Mouse (Mus musculus): Measurements from ENCODE around the gene Cym. TPM values are rescaled to one million over a fixed set of nuclear protein-coding genes. Genes with fewer than 3 reads are reported as not detected.

Gene Cym
- under 1 TPM in 1 of 3 experiments, not detected in 2; 0.49 TPM for polyA plus RNA-seq (2017; shearing (Covaris generic))

GRCm38 (mm10) chr3:107221608-107222007 lies at the start of gene Cym:
TSS of gene Cym (minus strand) at chr3:107221732.
- ATAC-seq: no peak

- no peak for ATAC-seq
Measured at GRCm38 (mm10) chr3:107266814-107267345, 45.3 kb upstream of the Cym start.

- ATAC-seq: no peak
Measured at GRCm38 (mm10) chr3:107261851-107262165, 40.3 kb upstream of the Cym start.

GRCm38 (mm10) chr3:107260956-107261850 lies 39.7 kb upstream of the Cym start:
- no peak for ATAC-seq

DNA sequence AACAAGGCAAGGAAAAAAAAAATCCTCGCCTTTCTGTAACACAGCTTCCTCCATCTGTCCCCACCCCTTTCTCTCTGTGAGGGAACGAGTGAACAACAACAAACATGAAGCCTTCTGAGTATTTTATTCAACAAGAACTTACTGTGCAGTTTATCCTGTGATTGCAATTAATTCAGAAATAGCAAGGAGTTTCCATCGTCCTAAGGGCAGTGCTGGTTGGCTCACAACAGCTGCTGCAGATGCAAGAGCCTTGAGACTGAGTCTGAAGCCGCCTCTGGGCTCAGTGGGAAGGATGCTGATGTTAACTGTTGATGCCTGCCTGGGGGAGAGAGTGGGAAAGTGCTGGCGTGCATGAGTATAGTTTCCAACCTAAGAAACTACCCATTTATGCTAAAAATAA lies 36.4 kb upstream of the Cym start:
- no peak for ATAC-seq

DNA sequence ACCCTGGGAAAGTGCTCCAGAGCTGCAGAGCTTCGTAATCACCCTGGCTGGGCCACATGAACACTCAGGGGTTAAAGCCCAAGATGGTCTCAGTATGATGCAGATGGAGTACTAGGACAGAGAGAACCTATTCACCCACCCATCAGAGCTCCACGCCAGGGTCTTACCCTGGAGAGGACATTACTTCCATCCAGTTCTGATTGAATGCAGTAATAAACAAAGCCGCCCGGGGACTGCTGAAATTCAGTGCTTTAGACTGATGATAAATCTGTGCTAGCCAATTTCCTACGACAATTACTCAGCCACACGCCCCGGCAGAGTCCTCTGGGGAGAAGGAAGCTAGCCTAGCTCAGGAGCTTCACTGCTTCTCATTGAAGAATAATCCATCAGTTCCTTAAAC lies 35.2 kb upstream of the Cym start:
- no peak for ATAC-seq

GRCm38 (mm10) chr3:107255992-107256391 lies 34.5 kb upstream of the Cym start:
- no peak for ATAC-seq

DNA sequence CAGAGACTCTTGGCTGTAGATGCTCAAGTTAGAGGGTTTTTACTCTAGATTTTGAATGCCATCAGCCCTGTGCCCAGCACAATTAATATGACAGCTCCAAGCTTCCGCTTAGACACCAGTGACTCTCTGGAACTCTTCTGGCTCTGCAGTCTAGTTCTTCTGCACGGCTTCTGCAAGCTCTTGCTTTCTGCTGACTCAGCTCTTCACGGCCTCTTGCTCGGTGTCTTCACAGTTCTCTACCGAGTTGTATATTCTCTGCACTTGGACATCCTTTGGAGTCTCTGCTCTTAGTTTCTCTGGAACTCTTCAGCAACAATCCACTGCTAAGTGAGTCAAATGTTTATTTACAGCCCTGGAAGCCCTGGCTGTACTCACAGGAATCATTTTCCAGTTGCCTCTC lies 32.4 kb upstream of the Cym start:
- ATAC-seq: no peak

DNA sequence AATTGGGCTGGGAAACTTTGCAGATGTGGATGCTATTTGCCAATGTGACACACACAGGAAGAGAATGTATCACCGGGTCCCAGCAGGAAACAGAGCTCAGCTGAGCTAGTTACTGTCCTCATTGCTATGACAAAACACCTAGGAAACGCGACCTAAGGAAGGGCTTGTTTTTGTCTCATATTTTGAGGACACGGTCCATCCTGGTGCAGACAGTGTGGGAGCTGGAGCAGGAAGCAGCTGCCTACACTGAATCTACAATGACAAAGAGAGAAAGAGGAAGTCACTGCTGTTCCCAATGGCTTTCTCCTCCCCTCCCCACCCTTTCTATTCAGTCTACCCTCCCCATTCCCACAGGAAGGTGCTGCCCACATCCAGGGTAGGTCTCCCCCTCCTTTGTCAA lies 30.5 kb upstream of the Cym start:
- no peak for ATAC-seq

GRCm38 (mm10) chr3:107250320-107250719 lies 28.8 kb upstream of the Cym start:
- ATAC-seq: no peak

- no peak for ATAC-seq
Measured at GRCm38 (mm10) chr3:107249042-107249441, 27.5 kb upstream of the Cym start.

GRCm38 (mm10) chr3:107246876-107247275 lies 25.3 kb upstream of the Cym start:
- ATAC-seq: no peak

DNA sequence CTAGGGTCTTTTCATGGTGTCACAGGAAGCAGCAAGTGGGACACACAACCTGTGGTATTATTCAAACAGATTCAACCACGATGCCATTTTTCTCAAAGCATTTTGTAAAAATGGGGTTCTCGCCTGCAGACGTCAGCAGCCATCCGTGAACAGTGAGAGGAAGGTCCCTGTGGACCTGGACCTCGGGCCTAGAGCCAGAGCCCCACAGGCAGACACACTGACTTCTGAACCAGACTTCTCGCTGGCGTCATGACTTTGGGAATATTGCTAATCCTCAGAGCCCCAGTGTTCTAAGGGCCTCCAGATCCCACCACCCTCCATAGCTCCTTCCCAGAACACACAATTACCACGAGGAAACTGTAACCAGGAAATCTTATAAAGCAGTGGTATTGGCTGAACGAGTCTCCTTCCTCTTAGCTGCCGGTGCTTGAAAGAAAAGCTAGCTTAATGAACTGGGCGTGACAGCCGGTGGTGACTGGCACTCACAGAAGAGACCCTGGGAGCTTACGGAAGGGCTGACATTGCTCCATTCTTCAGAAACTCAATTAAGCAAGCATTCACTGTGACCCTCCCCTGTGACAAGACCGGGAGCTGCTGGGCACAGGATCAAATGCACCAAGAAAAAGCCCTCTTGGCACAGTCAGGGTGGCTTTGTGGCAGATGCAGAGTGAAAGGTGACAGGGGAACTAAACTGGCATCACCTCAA lies 20.0 kb upstream of the Cym start:
- ATAC-seq: no peak

GRCm38 (mm10) chr3:107239607-107240006 lies 18.1 kb upstream of the Cym start, which contains the start of gene Prok1:
TSS of gene Prok1 (minus strand) at chr3:107239707.
- no peak for ATAC-seq

DNA sequence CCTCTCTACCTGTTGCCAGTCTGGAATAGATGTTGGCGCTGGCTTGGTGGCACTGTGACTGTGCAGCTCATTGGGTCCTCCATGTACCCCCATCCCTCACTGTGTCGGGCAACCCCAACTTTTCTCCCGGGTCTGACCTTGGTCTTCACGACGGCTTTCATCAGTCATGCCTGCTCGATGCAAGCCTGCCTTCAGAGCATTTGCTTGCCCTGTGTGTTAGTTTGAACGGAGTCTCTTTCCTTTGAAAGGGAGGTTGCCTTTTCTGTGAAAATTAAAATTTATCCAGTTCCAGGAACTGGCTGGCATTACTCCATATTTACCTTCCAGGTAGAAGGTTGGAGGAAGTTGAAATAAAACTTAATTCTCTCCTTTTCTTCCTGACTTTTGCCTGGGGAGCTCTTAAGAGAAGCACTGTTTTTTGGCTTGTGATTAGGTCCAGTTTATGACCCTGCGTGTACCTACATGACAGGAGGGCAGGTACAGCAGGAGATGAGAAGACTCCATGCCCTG lies 17.0 kb upstream of the Cym start:
- ATAC-seq: no peak

- no peak for ATAC-seq
Measured at GRCm38 (mm10) chr3:107238051-107238450, 16.5 kb upstream of the Cym start.

DNA sequence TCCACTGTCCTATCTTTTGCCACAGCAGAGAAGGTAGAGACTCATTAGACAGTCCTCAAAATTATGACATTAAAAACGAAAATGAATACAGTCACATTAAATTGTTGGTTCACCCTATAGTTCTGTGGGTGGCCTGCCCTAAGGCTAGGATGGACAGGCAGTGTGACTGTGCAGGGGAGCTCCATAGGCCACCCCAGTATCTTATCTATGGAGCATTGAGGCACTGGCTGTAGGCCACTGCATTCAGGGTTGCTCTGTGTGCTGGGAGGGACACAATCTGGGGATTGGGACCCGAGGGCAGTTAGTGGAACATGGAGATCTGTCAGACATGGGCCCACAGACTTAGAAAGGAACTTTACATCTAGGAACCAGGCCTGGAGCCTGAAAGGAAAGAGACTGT lies 12.4 kb upstream of the Cym start:
- peak; percentile 5 for ATAC-seq

DNA sequence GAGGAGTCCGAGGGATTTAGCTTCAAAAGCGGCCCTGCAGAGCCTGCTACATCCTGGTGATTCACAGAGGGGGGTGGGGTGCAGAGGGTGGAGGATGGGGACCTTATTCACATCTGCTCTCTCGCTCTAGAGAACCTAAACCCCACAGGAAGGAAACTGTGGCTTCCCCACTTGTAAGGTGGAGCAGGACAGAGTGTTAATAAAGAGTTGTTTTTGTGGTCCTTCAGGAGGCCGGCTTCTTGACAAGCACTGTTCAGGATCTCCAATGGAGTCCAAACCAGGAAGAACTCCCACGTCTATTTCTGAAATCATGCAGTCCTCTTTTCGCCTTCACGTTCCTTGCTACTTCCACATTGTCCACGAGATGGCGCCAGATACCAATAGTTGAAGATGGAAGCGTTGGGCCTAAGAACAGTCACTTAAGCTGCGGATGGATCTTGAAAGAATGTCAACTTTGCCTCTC lies 11.8 kb upstream of the Cym start:
- peak; percentile 95 for ATAC-seq

GRCm38 (mm10) chr3:107231202-107231601 lies 9.7 kb upstream of the Cym start:
- ATAC-seq: no peak

DNA sequence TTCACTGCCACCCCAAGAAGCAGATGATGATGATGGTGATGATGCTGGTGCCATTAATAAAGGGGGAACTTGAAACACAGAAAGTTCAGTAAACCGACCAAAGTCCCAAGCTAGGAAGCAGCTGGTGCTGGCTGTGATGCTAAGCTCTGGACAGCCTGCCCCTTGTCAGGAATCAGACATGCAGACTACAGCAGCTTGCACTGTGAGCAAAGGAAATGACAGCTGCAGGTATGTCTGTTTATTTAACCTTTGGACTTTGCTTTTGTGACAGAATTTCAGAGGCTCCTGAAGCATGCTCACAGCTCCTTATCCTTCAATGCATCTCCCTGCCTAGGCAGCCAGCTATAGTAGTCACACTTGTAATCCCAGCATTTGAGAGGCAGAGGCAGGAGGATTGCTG lies 9.0 kb upstream of the Cym start, which contains the start of gene A630076J17Rik:
Gene A630076J17Rik (plus strand): TSS at position 88 of the 400 bp plus-strand sequence.
- ATAC-seq: no peak

DNA sequence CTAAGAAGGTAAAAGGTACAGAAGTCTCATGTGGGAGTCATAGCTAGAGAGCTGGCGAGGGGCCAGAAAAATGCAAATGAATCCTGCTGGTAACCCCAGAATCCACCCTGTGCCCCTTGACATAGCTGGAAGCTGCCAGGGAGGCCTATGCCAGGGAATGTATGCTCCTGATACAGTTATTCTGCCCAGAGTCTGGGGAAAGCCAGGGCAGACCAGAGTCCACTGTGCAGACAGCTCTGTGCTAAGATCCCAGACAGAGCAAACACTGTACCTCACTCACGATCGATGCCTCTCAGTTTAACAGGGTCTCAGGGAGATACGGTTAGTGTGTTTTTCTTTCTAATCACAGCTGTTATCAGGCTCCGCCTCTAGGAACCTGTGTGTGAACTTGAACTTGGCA lies 8.3 kb upstream of the Cym start:
- ATAC-seq: no peak

DNA sequence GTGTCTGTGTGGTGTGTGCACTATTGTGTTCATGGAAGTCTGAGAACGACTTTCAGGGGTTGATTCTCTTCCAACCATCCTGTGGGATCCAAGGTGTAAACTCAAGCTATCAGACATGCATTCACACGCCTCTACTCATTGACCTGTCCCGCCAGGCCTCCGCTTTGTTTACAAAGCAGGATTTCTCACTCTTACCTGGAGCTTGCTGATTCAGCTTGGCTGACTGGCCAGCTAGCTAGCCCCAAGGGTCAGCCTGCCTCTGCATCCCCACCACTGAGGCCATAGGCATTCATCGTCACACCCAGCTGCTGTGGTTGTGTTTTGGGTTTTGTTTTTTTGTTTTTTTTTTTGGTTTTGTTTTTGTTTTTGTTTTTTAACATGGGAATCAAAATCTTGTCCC lies 7.7 kb upstream of the Cym start:
- ATAC-seq: no peak

DNA sequence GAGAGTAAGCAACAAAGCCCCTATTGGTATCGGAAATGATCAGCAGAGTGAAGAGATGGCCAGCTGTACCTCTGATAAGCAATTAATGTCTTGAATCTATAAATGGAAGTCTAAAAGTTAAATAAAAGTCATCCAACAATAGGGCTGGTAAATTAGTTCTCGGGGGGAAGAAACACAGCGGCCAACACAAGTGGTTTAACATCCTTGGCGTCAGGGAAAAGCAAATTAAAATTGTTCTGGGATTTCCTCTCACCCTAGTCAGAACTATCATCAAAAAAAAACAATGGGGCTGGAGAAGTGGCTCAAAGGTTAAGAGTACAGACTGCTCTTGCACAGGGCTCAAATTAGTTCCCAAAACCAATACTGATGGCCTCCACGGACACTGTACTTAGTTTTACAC lies 4.3 kb upstream of the Cym start:
- no peak for ATAC-seq
